Mouse (Mus musculus) cortical plate, adult 2 months (tissue): ENCODE measurements around the gene Zfp511. TPM values are rescaled to one million over a fixed set of nuclear protein-coding genes. Genes with fewer than 3 reads are reported as not detected.

Experiments used
- H3K27ac ChIP-seq: fragments of 200-500 bp; 2 replicates; pipeline ENCODE4 v1.5.1; 2012; ENCODE audit warnings: low read length, control low read depth, inconsistent platforms; ENCODE audit not compliant: insufficient read depth
- H3K4me1 ChIP-seq: fragments of 200-500 bp; 2 replicates; pipeline ENCODE4 v1.6.1; 2011; ENCODE audit warnings: low read length; ENCODE audit not compliant: control insufficient read depth, insufficient read depth
- H3K4me3 ChIP-seq: fragments of 200-500 bp; 2 replicates; pipeline ENCODE4 v1.5.1; 2011; ENCODE audit warnings: mild to moderate bottlenecking, low read length, control low read depth; ENCODE audit not compliant: insufficient read depth
- CTCF ChIP-seq: fragments of 200-500 bp; IDR thresholded peaks from 2 replicates; pipeline ENCODE4 v1.5.1; 2011; ENCODE audit warnings: mild to moderate bottlenecking, control low read depth, low read length; ENCODE audit not compliant: insufficient read depth; ENCODE audit errors: extremely low read depth
- POLR2A ChIP-seq: fragments of 200-500 bp; IDR thresholded peaks from 2 replicates; pipeline ENCODE4 v1.6.1; 2011; ENCODE audit warnings: mild to moderate bottlenecking, low read length, control low read depth; ENCODE audit not compliant: insufficient read depth; ENCODE audit errors: extremely low read depth
- polyA plus RNA-seq: library from polyadenylated mRNA; depleted of rRNA; stranded (reverse); fragments of >200 nt; gene quantifications from 2 replicates; pipeline ENCODE4 v1.2.3, GENCODE M21; 2012

Zfp511 gene
- polyA plus RNA-seq, 1 experiment: 73.0 TPM

GRCm38 (mm10) chr7:140004666-140005065, 31.5 kb upstream of the Zfp511 start:
- Histone ChIP-seq H3K4me1 (no peaks in the 10 kb centered on the region), H3K27ac (no peak overlapping the region), H3K4me3 (no peak overlapping the region)
- TF ChIP-seq CTCF (no peak), POLR2A (no peak)

- H3K4me3 ChIP-seq: no peak overlapping the region
- TF ChIP-seq POLR2A (no peak), CTCF (no peak)
- H3K27ac ChIP-seq: no peak overlapping the region
- H3K4me1 ChIP-seq: no peaks in the 10 kb centered on the region
These were observed 29.2 kb upstream of the Zfp511 start for GRCm38 (mm10) chr7:140006861-140007611.

- no peak for TF ChIP-seq POLR2A
- no peak for TF ChIP-seq CTCF
These were observed 28.4 kb upstream of the Zfp511 start for GRCm38 (mm10) chr7:140007781-140008180.

GRCm38 (mm10) chr7:140011336-140011735, 24.9 kb upstream of the Zfp511 start:
- H3K27ac ChIP-seq: no peak overlapping the region
- no peaks in the 10 kb centered on the region for H3K4me1 ChIP-seq
- H3K4me3 ChIP-seq: no peak overlapping the region
- TF ChIP-seq CTCF (no peak), POLR2A (no peak)

More at GRCm38 (mm10) chr7:140007781-140008180, 28.4 kb upstream of the Zfp511 start:
- Histone ChIP-seq H3K4me3 (no peak overlapping the region), H3K4me1 (no peaks in the 10 kb centered on the region), H3K27ac (no peak overlapping the region)

- no peak overlapping the region for H3K4me3 ChIP-seq
- no peak overlapping the region for H3K27ac ChIP-seq
- H3K4me1 ChIP-seq: no peaks in the 10 kb centered on the region
- no peak for TF ChIP-seq CTCF
- no peak for TF ChIP-seq POLR2A
These were observed 4.4 kb upstream of the Zfp511 start for GRCm38 (mm10) chr7:140031771-140032170.

GRCm38 (mm10) chr7:140032366-140032765, 3.8 kb upstream of the Zfp511 start:
- Histone ChIP-seq H3K27ac (no peak overlapping the region), H3K4me1 (peaks cover 3% of the 10 kb centered on the region), H3K4me3 (no peak overlapping the region)
- TF ChIP-seq CTCF (no peak), POLR2A (no peak)

GRCm38 (mm10) chr7:140033386-140033785, 2.8 kb upstream of the Zfp511 start:
- TF ChIP-seq POLR2A (no peak), CTCF (no peak)
- no peak overlapping the region for H3K4me3 ChIP-seq
- H3K4me1 ChIP-seq: peaks cover 3% of the 10 kb centered on the region
- H3K27ac ChIP-seq: no peak overlapping the region

- Histone ChIP-seq H3K4me1 (peaks cover 3% of the 10 kb centered on the region), H3K4me3 (peak overlapping the region; percentile 75), H3K27ac (no peak overlapping the region)
- TF ChIP-seq CTCF (no peak), POLR2A (no peak)
These were observed 735 bp upstream of the Zfp511 start for GRCm38 (mm10) chr7:140035456-140035855.

GRCm38 (mm10) chr7:140037171-140037555, 972 bp downstream of the Zfp511 start:
- H3K4me1 ChIP-seq: peaks cover 3% of the 10 kb centered on the region
- no peak for TF ChIP-seq POLR2A
- no peak for TF ChIP-seq CTCF
- no peak overlapping the region for H3K27ac ChIP-seq
- peak overlapping the region; percentile 75 for H3K4me3 ChIP-seq

- no peak for TF ChIP-seq POLR2A
- no peak for TF ChIP-seq CTCF
- no peak overlapping the region for H3K27ac ChIP-seq
- H3K4me1 ChIP-seq: no peaks in the 10 kb centered on the region
These were observed 6.5 kb downstream of the Zfp511 start for GRCm38 (mm10) chr7:140042728-140043127.

More at GRCm38 (mm10) chr7:140042728-140043127, 6.5 kb downstream of the Zfp511 start:
- no peak overlapping the region for H3K4me3 ChIP-seq
